Mouse (Mus musculus): ENCODE data around the gene Rprml. TPM values are rescaled to one million over a fixed set of nuclear protein-coding genes. Genes with fewer than 3 reads are reported as not detected.

Rprml gene
- total RNA-seq, 2 experiments from 2014 or later, result not detected

Other genes with a start within 250 kb of the Rprml start
- gene Plekhm1, start 236.9 kb upstream of the Rprml start, total RNA-seq (2015; ENCODE audit: low replicate concordance), result 15.1 and 18.0 TPM in 2 replicates
- 4.2 and 5.5 TPM in 2 replicates for gene Plekhm1, start 236.9 kb upstream of the Rprml start, total RNA-seq (2017; ENCODE audit: low replicate concordance)
- not detected in 2 replicates for gene Lrrc37a, start 145.0 kb upstream of the Rprml start, total RNA-seq (2015; ENCODE audit: low replicate concordance)
- gene Lrrc37a, start 145.0 kb upstream of the Rprml start, total RNA-seq (2017; ENCODE audit: low replicate concordance), result not detected in 2 replicates
- gene Gm884, start 28.4 kb upstream of the Rprml start, total RNA-seq (2015; ENCODE audit: low replicate concordance), result not detected in 2 replicates
- gene Gm884, start 28.4 kb upstream of the Rprml start, total RNA-seq (2017; ENCODE audit: low replicate concordance), result not detected in 2 replicates
- not detected in 2 replicates for gene Lyzl6, start 10.7 kb upstream of the Rprml start, total RNA-seq (2015; ENCODE audit: low replicate concordance)
- not detected in 2 replicates for gene Lyzl6, start 10.7 kb upstream of the Rprml start, total RNA-seq (2017; ENCODE audit: low replicate concordance)
- 13.0 and 16.3 TPM in 2 replicates for gene Gosr2, start 48.3 kb downstream of the Rprml start, total RNA-seq (2015; ENCODE audit: low replicate concordance)
- 14.8 and 15.2 TPM in 2 replicates for gene Gosr2, start 48.3 kb downstream of the Rprml start, total RNA-seq (2017; ENCODE audit: low replicate concordance)
- gene Wnt9b, start 100.3 kb downstream of the Rprml start, total RNA-seq (2015; ENCODE audit: low replicate concordance), result not detected in 2 replicates
- not detected in 2 replicates for gene Wnt9b, start 100.3 kb downstream of the Rprml start, total RNA-seq (2017; ENCODE audit: low replicate concordance)
- not detected in 2 replicates for gene Wnt3, start 124.6 kb downstream of the Rprml start, total RNA-seq (2015; ENCODE audit: low replicate concordance)
- not detected in 2 replicates for gene Wnt3, start 124.6 kb downstream of the Rprml start, total RNA-seq (2017; ENCODE audit: low replicate concordance)